Mouse (Mus musculus): ENCODE results near the gene Fli1.

- TF ChIP-seq CTCF (IDR thresholded peaks at IDR 0.05; ENCODE audit: extremely low read depth, insufficient read depth, insufficient read length, insufficient replicate concordance), result no peak
- TF ChIP-seq POLR2A (IDR thresholded peaks at IDR 0.05; ENCODE audit: low read depth, low read length), result no peak
Measured at GRCm38 (mm10) chr9:32478799-32479198, 63.9 kb downstream of the Fli1 start.
